Mouse (Mus musculus): Measurements from ENCODE around the gene Pygm. TPM values are rescaled to one million over a fixed set of nuclear protein-coding genes. Genes with fewer than 3 reads are reported as not detected.

The Pygm gene
- total RNA-seq, 2 experiments from 2014 or later = 28.4 to 32.7 TPM

DNA sequence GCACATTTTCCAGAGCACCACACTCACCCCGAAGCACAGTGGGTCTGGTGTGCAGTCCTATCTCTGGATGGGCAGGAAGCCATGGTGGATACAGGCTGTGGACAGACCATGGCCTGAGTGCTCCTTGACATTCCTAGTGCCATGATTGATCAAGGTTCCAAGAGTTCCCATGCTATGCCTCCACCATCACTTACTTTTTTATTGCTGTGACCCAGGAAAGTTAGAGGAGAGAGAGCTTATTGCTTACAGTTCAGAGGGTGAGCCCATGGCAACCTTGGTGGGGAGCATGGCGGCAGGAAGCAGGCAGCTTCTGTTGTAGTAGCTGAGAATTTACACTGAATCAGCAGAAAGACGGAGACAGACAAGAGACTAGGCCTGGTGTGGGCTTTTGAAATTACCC, 22.9 kb upstream of the Pygm start:
- intact Hi-C loops (cut with DNase I) = no loop called here
- no peak overlapping the region for H3K27ac ChIP-seq
- no peak for TF ChIP-seq CTCF (IDR thresholded peaks at IDR 0.05)
- H3K4me3 ChIP-seq = no peak overlapping the region
- DNase-seq (ENCODE audit: extremely low spot score in 1 of 2, low spot score in 2 of 2) = no peak

DNA sequence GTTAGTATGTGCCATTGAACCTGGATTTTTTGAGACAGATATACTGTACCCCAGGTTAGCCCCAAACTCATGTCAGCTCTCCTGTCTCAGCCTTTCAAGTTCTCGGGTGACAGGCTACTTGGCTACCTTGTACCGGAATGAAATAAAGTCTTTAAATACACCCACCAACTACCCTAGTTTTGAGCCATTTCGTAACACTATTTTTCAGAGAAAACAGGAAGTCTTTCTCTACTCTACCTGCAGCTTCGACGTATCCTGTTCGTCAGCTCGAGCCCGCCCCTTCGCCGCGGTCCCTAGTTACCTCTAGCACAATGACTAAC, 21.1 kb upstream of the Pygm start:
- DNase-seq (ENCODE audit: extremely low spot score in 1 of 2, low spot score in 2 of 2) = peak in 1 of 2 experiments; percentile 13
- intact Hi-C loops (cut with DNase I) = no loop called here
- Histone ChIP-seq H3K27ac (peak overlapping the region; percentile 92), H3K4me3 (peak overlapping the region; percentile 71)
- no peak for TF ChIP-seq CTCF (IDR thresholded peaks at IDR 0.05)

DNA sequence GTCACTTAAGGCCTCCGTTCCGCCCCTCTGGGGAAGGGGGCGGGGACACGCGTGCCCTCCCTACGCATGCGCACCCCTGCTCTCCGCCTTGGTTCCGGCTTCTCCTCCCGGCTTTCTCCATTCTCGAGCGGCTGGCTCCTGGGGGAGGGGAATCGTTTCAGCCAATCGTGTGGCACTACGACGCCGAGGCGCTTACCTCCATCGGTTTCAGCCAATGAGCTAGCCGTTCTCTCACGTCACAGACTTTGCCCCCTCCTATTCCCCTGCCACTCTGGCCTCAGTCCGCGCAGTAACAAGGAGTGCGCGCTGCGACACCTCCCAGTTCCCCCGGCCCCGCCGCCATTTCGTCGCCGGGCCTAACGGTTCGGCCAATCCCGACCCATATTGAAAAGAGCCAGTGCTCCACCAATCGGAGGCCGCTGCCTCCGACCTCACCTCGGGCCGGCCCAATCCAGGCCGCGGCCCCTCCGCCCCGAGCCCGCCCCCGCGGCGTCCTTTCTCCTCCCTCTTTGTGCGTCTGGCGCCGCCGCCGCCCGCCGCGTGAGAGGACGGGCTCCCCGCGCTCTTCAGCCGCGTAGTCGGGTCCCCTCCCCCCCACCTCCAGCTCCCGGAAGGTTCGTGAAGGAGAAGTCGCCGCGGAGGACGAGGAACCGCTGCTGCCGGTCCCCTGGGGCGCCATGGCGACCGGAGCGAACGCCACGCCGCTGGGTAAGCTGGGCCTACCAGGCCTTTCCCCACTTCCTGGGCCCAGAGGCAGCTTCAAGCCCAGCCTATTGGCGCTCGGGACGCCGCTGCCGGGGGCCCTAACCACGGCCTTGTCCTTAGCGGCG, 20.6 kb upstream of the Pygm start, which contains the start of gene Sf1:
Gene Sf1, plus strand, starts transcription at position 280 of the 830 bp plus-strand sequence.
- intact Hi-C loops (cut with DNase I) = no loop called here
- peak within 1 kb of the TSS; percentile 71 for H3K4me3 ChIP-seq
- peak; percentile 99 to 100 for DNase-seq (ENCODE audit: extremely low spot score in 1 of 2, low spot score in 2 of 2)
- no peak for TF ChIP-seq CTCF (IDR thresholded peaks at IDR 0.05)
- peak within 1 kb of the TSS; percentile 99 for H3K27ac ChIP-seq

DNA sequence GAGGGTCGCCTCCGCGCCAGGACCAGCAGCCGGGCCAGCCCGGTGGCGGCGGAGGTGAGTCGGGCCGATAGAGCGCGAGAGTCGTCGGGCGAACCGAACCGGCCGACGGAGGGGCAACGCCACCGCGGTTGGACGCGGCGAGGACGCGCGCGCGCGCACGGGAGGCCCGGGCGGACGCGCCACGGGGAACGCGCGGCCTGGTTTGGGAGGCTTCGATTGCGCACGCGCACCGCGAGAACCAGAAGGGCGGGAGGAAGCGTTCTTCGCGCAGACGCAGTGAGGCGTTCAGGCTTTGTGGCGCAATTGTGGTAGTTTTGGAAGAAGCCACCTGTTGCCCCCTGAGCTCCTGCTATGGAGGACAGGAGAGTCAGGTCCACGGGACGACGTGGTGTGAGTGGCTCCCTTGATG, 19.9 kb upstream of the Pygm start:
- no peak for TF ChIP-seq CTCF (IDR thresholded peaks at IDR 0.05)
- peak overlapping the region; percentile 99 for H3K27ac ChIP-seq
- intact Hi-C loops (cut with DNase I) = no loop called here
- peak overlapping the region; percentile 71 for H3K4me3 ChIP-seq
- DNase-seq (ENCODE audit: extremely low spot score in 1 of 2, low spot score in 2 of 2) = peak; percentile 90 to 91

DNA sequence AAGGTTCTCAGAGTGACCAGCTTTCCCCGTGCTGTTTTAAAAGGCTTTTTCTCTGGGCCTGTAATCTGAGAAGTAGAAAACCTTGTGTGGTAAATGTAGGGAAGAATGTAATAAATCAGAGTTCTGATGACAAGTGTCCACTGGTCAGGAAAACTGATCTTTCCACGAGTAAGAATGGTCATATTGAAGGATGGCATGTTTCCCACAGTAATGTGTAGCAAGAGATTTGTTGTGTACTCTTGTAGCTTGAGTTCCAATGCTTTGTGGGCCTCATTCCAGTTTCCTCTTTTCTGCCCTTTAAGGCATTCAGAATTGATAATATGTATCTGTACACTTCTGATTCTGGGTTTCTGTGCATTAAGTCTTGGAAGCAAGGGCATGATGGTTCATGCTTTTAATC, 19.4 kb upstream of the Pygm start:
- peak overlapping the region; percentile 99; the same call in 1 of the 2 replicates for H3K27ac ChIP-seq
- TF ChIP-seq CTCF (IDR thresholded peaks at IDR 0.05) = no peak
- peak overlapping the region; percentile 71 for H3K4me3 ChIP-seq
- DNase-seq (ENCODE audit: extremely low spot score in 1 of 2, low spot score in 2 of 2) = no peak
- intact Hi-C loops (cut with DNase I) = no loop called here

DNA sequence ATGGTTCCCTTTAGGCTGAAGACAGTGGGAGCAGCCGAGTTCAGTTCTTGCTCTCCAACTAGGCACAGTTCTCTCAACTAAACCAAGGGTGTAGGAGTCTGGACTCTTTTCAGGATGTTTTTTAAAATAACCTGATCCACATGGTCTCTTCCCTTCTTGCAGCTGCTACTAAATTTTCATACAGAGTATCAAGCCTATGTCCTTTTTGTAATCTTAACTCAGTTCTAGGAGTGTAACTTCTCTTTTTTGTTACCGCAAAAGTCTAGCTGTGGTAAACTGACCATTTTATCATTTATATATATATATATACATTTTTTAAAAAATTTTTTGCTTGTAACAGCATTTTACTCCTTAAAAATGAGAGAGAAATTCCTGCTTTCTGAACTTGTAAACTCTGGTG, 14.0 kb upstream of the Pygm start:
- DNase-seq (ENCODE audit: extremely low spot score in 1 of 2, low spot score in 2 of 2) = no peak
- no peak for TF ChIP-seq CTCF (IDR thresholded peaks at IDR 0.05)

DNA sequence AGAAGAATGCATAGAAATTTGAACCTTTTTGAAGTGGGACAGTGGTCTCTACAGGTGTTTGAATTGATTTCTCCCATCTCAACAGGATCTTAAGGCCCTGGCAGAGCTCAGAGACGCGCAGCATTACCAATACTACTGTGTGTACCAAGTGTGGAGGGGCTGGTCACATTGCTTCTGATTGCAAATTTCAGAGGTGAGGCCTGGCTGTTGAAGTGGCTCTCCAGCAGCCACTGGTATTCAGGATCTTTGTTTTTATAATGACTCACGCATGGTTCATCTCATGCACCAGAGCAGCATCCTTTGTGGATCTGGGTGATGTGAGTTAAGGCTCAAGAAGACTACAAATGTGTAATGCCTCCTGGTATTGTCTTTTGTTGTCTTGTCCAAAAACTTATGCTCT, 11.8 kb upstream of the Pygm start:
- no peak overlapping the region for H3K4me3 ChIP-seq
- intact Hi-C loops (cut with DNase I) = no loop called here
- H3K27ac ChIP-seq = no peak overlapping the region
- no peak for TF ChIP-seq CTCF (IDR thresholded peaks at IDR 0.05)
- DNase-seq (ENCODE audit: extremely low spot score in 1 of 2, low spot score in 2 of 2) = no peak

More for the DNA sequence above, 14.0 kb upstream of the Pygm start:
- no peak overlapping the region for H3K4me3 ChIP-seq
- H3K27ac ChIP-seq = no peak overlapping the region
- intact Hi-C loops (cut with DNase I) = no loop called here

DNA sequence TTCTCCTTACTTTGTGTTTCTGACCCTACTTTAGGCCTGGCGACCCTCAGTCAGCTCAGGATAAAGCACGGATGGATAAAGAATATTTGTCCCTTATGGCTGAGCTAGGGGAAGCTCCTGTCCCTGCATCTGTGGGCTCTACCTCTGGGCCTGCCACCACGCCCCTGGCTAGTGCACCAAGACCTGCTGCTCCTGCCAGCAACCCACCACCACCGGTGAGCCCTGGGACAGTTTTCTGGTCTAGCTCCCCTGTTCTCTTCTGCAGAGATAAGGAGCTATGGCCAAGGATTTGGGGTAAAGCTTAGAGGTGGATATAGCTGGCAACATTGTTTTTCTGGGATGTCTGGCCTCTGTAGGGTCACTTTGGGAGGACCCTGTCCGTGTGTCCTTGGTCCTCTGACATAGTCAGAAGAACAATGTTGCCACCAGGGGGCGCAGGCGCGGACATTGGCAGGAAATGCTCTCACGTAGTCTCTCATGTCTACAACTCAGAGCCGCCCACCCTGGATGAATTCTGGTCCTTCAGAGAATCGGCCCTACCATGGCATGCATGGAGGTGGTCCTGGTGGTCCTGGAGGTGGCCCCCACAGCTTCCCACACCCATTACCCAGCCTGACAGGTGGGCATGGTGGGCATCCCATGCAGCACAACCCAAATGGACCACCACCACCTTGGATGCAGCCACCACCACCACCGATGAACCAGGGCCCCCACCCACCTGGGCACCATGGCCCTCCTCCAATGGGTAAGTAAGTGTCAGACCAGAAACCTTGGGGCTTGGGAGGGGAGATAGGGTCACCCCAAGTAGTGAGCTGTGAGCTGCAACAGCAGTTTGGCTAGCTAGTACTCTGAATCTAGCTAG, 10.4 kb upstream of the Pygm start:
- Histone ChIP-seq H3K4me3 (no peak overlapping the region), H3K27ac (no peak overlapping the region; the same call in 1 of the 2 replicates)
- peak; percentile 80 for TF ChIP-seq CTCF (IDR thresholded peaks at IDR 0.05)
- peak; percentile 62 to 76 for DNase-seq (ENCODE audit: extremely low spot score in 1 of 2, low spot score in 2 of 2)
- intact Hi-C loops (cut with DNase I) = no loop called here

DNA sequence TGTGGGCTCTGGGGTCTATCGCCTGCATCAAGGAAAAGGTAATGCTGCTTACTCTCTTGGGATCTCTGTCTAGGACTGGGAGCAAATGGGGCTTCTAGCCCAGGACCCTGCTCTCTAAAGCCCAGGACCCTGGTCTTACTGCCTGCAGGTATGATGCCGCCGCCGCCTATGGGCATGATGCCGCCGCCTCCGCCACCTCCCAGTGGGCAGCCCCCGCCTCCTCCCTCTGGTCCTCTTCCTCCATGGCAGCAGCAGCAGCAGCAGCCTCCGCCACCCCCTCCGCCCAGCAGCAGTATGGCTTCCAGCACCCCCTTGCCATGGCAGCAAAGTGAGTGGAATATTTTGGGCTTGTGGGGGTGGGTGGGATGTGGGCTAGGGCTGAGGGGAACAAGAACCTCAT, 9.6 kb upstream of the Pygm start:
- H3K4me3 ChIP-seq = no peak overlapping the region
- no peak for TF ChIP-seq CTCF (IDR thresholded peaks at IDR 0.05)
- H3K27ac ChIP-seq = no peak overlapping the region
- intact Hi-C loops (cut with DNase I) = no loop called here
- DNase-seq (ENCODE audit: extremely low spot score in 1 of 2, low spot score in 2 of 2) = no peak

DNA sequence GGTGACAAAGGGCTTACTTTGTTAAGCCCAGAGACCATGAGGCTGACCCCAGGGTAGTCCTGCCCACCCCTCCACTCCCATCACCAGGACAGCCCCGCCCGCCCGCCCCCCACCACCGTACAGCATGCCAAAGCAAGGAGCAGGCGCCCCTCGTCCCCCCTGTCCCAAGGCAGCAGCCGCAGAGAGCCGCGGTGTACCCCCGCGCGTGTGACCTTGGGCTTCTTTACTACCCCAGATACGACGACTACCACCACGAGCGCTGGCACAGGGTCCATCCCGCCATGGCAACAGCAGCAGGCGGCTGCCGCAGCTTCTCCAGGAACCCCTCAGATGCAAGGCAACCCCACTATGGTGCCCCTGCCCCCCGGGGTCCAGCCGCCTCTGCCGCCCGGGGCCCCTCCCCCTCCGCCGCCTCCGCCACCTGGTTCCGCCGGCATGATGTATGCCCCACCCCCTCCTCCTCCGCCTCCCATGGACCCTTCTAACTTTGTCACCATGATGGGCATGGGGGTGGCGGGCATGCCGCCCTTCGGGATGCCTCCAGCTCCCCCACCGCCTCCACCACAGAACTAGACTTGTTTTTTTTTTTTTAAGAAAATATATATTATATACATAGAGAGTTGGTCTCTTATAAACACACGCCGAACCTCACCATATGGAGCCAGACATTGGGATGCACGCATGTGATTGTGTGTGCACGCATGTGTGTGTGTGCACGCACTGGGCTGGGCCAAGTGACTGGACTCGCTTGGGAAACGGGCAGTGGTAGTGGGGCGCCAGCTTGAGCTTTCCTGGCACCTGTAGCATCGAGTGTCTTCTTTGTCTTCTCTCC, 8.6 kb upstream of the Pygm start:
- no peak for TF ChIP-seq CTCF (IDR thresholded peaks at IDR 0.05)
- H3K27ac ChIP-seq = no peak overlapping the region
- intact Hi-C loops (cut with DNase I) = no loop called here
- DNase-seq (ENCODE audit: extremely low spot score in 1 of 2, low spot score in 2 of 2) = no peak
- H3K4me3 ChIP-seq = no peak overlapping the region

DNA sequence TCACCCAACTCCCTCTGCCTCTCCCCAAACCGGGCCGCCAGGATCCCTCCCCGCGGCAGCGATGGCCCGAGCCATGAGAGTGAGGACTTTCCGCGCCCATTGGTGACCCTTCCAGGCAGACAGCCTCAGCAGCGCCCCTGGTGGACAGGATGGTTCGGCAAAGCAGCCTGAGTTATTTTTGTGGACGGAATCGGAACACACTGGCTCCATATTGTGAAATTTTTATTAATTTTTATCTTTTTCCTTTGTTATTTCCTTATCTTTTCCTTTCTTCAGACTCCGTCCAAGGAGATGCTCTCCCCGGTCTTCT, 8.0 kb upstream of the Pygm start:
- Histone ChIP-seq H3K4me3 (no peak overlapping the region), H3K27ac (no peak overlapping the region)
- peak; percentile 71 for TF ChIP-seq CTCF (IDR thresholded peaks at IDR 0.05)
- intact Hi-C loops (cut with DNase I) = no loop called here
- peak in 1 of 2 experiments; percentile 37 for DNase-seq (ENCODE audit: extremely low spot score in 1 of 2, low spot score in 2 of 2)

DNA sequence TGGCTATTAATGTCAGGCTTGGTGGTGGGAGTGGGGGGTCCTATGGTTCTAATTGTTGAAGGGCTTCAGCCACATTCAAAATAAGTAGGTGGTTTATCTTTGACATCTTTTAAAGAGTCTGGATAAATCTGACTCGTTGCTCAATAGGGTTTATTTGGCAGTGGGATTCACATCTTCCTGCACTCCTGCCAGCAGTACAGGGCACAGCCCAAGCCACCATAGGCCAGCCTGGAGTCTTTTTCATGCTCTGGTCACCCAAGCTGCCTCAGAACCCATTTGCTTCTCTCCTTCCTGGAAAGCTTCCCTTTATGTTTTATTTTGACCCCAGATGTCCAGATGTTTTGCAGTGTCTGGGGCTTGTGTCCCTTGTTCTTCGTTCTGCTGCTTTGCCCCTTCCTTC, 7.6 kb upstream of the Pygm start:
- DNase-seq (ENCODE audit: extremely low spot score in 1 of 2, low spot score in 2 of 2) = no peak
- TF ChIP-seq CTCF (IDR thresholded peaks at IDR 0.05) = no peak
- no peak overlapping the region for H3K27ac ChIP-seq
- intact Hi-C loops (cut with DNase I) = no loop called here
- H3K4me3 ChIP-seq = no peak overlapping the region
